Mouse (Mus musculus): ENCODE measurements around the gene BC017158.

The BC017158 gene

DNA sequence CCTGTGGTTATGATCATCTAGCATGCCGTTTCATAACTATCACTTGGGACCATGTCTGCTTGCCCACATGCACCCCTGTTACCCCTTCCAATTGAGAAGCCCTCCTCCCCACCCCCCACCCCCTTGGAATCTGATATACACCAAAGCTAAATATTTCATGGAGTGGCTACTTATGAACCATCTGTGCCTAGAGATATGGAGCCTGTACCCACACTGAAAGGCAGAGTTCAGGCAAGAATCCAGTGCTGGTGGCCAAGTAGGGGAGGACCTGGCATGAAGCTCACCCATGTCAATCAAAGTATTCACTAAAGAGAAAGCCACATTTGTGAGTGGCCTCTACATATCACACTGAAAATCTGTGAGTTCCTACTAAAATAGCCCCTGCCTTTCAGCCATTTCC lies 11.8 kb upstream of the BC017158 start:
- peak in 1 of 2 experiments; percentile 26 for DNase-seq (ENCODE audit: inconsistent age in 2 of 2, low spot score in 1 of 2)

DNA sequence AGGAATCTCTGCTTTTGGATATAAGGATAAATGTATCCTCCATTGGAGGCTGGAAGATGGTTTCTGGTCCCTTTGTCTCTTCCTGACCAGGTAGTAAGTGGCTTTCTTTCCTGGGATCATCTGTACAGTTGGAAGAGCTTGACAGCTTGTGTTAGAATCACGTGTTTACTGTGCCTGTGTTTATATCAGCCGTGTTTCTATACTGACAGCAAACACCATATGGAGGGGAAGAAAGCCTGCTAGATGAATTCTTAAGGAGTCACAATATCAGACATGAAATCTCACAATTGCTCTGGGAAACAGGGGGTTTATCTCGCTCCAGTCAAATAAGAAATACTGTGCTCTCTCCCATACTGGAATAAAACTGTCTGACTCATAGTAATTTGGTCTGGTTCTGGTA lies 11.2 kb upstream of the BC017158 start:
- no peak for DNase-seq (ENCODE audit: inconsistent age in 2 of 2, low spot score in 1 of 2)

GRCm38 (mm10) chr7:128307851-128308250 lies 9.9 kb upstream of the BC017158 start:
- peak; percentile 53 to 85 for DNase-seq (ENCODE audit: inconsistent age in 2 of 2, low spot score in 1 of 2)

DNA sequence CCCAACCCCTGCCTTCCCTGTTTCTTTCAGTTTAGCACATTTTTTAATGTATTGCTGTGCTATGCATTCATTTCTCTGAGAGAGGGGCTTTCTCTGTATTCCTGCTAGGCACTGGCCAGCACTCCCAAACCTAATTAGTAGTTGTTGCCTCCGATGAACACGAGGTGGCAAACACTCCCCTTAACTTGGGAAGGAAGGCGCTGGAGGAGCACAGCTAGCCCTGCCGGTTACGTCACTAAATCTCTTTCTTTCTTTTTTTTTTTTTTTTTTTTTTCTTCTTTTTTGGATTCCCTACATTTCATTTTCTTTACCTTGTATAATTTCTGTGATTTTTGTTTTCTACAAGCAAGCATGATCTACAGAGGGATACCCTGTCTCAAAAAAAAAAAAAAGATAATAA lies 6.9 kb upstream of the BC017158 start:
- peak in 1 of 2 experiments; percentile 55 for DNase-seq (ENCODE audit: inconsistent age in 2 of 2, low spot score in 1 of 2)

GRCm38 (mm10) chr7:128304198-128304597 lies 6.2 kb upstream of the BC017158 start:
- DNase-seq (ENCODE audit: inconsistent age in 2 of 2, low spot score in 1 of 2): no peak

DNA sequence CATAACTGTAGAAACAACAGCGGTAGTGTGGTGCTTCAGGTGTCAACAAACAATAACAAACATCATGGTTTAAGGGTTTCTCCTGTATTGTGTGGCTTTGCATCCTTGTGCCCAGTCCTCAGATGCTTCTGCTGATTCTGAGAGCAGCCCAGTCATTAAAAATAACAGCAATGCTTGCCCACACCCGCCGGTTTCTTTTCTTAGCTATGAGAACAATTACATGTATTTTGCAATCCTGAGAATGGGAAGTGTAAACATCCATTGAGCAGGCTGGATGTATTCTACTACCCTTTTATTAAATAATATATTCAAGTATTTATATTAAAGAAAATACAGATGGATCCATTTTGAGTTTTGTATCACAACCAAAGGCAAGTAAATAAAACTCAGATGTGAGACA lies 4.2 kb upstream of the BC017158 start:
- DNase-seq (ENCODE audit: inconsistent age in 2 of 2, low spot score in 1 of 2): no peak

DNA sequence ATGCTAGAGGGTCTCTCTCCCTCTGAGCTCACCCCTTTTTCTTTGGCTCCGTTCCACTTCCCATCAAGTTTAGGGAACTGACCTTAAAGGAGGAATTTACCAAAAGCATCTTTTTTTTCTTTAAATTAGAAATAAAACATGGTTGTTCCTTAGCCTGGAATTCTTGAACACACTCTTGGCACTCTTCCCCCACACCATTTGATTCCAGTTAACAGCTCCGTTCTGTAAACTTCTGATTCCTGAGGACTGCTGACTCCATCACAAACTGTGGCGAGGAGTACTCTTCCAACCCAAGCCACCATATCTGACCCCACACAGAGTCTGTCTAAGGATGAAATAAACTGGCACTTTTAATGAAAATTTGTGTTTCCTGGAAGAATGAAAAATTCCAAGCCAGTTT lies 3.0 kb upstream of the BC017158 start:
- DNase-seq (ENCODE audit: inconsistent age in 2 of 2, low spot score in 1 of 2): no peak

DNA sequence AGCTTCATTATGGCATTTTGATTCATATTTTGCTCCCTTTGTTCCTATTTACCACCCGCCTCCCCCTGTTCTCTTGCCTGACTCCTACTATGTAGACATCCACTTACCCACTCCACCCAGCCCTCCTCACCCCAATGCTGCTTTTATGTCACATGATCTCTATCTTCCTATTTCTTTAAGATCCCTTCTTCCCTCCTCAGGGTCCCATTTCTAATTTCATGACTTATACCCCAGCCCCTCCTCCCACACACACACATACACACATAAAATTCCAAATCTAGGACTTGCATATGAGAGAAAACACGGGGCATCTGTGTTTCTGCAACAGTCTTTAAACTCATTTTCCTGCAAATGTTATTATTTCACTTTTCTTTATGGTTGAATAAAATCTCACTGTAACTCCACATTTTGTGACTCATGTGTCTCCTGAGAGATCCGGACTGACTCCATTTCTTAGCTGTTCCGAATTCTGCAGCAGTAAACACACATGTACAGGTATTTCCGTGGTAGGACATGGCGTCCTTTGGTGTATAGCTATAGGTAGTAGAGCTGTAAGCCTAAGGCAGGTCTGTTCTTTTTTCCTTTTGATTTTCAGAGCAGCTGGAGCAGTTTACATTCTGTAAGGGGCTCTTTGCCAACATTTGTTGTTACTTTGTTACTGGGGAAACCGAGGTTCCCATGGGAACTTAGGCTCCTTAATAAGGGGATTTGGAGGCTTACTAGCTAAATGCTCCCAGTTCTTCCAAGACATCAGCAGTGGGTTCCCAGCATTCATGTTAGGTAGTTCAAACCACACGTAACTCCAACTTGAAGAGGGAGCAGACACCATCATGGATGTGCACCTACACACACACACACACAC lies 742 bp upstream of the BC017158 start:
- peak in 1 of 2 experiments; percentile 32 for DNase-seq (ENCODE audit: inconsistent age in 2 of 2, low spot score in 1 of 2)

GRCm38 (mm10) chr7:128297291-128297616 lies 716 bp downstream of the BC017158 start:
- no peak for DNase-seq (ENCODE audit: inconsistent age in 2 of 2, low spot score in 1 of 2)

GRCm38 (mm10) chr7:128296514-128296913 lies 1.5 kb downstream of the BC017158 start:
- no peak for DNase-seq (ENCODE audit: inconsistent age in 2 of 2, low spot score in 1 of 2)

DNA sequence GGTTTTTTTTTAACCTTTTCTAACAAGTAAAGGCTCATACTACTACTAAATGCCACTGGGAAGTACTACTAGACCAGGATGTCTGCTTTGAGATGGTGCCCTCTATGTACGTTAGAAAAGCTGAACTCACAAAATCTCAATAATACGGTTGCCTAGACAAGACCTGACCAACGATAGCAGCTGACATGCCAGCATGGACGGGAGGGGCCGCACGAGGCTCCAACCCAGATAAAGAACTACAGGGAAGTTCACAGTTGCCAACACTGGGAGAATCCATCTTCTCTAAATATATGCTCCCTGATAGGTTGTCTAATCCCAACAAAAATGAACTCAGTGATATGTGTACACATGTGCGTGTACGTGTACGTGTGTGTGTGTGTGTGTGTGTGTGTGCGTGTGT lies 3.2 kb downstream of the BC017158 start:
- no peak for DNase-seq (ENCODE audit: inconsistent age in 2 of 2, low spot score in 1 of 2)

- DNase-seq (ENCODE audit: inconsistent age in 2 of 2, low spot score in 1 of 2): peak; percentile 39 to 70
Observed at GRCm38 (mm10) chr7:128288923-128289544, 8.9 kb downstream of the BC017158 start.

- DNase-seq (ENCODE audit: inconsistent age in 2 of 2, low spot score in 1 of 2): peak; percentile 58 to 71
Observed at GRCm38 (mm10) chr7:128285060-128285459, 12.9 kb downstream of the BC017158 start.

GRCm38 (mm10) chr7:128284047-128284446 lies 13.9 kb downstream of the BC017158 start:
- no peak for DNase-seq (ENCODE audit: inconsistent age in 2 of 2, low spot score in 1 of 2)

- peak in 1 of 2 experiments; percentile 38 for DNase-seq (ENCODE audit: inconsistent age in 2 of 2, low spot score in 1 of 2)
Observed at GRCm38 (mm10) chr7:128282532-128283244, 15.3 kb downstream of the BC017158 start.

DNA sequence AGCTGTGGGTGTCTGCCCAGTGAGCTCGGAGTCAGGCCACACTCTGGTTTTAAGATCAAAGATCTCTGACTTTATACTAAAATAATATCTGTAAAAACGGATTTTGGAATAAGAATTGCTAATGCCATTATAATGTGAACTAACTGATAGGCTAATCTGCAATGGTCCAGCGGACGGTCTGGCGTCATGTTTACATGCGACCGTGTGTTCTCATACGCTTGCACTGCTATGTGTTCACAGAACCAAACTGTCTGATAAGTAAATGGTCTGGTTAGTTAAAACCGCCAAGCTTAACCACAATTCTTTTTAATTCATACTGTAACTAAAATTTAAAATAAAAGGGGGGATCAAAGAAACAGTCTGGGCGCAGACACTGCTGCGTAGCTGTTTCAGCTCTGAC lies 16.2 kb downstream of the BC017158 start:
- no peak for DNase-seq (ENCODE audit: inconsistent age in 2 of 2, low spot score in 1 of 2)

DNA sequence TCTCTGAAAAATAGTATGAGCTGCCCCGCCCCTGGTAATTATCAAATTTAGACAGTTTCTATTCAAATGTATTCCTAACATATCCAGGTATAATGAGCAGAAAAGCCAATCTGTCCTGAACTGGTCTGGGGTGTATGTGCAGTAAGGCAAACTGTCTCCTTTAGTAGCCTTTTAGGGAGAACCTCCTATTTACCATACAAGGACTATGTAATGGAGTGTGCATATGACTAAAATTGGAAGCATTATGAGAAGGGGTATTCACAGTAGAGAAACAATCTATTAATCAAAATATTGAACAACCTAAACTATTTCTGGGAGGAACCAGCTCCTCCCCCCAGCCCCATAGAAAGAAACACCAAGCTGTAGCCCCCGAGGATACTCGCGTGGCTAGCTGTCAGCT lies 18.2 kb downstream of the BC017158 start:
- DNase-seq (ENCODE audit: inconsistent age in 2 of 2, low spot score in 1 of 2): no peak

- DNase-seq (ENCODE audit: inconsistent age in 2 of 2, low spot score in 1 of 2): peak in 1 of 2 experiments; percentile 44
Observed at GRCm38 (mm10) chr7:128276051-128276450, 21.9 kb downstream of the BC017158 start.

GRCm38 (mm10) chr7:128271496-128271895 lies 26.5 kb downstream of the BC017158 start:
- no peak for DNase-seq (ENCODE audit: inconsistent age in 2 of 2, low spot score in 1 of 2)

DNA sequence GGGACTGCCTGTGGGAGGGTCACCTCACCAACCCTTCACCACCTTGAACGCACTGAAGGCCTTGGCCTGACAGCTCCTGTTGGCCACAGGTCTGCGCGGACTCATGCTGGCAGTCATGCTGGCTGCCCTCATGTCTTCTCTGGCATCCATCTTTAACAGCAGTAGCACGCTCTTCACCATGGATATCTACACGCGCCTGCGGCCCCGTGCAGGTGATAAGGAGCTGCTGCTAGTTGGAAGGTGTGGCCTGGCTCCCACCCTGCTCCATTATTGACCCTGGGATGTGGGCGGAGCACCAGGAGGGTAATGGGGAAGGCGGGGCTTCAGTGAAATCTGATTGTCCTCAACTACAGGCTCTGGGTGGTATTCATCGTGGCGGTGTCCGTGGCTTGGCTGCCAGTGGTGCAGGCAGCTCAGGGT lies 27.5 kb downstream of the BC017158 start:
- DNase-seq (ENCODE audit: inconsistent age in 2 of 2, low spot score in 1 of 2): no peak

DNA sequence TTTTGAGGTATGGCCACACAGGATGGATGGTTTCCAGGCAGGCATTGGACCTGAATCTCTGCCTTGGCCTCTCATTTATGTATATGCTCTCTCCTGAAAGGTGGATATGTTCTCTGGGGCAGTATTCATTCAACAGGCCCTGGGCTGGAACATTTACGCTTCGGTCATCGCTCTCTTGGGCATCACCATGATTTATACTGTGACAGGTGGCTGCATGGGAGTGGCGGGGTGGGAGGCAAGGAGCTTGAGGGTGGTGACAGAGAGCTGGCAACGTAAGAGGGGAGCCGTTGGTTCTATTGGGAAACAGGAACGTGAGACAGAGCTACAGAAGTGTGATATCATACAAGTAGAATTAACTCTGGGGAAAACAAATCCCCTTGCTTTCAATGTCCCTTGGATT lies 30.2 kb downstream of the BC017158 start:
- DNase-seq (ENCODE audit: inconsistent age in 2 of 2, low spot score in 1 of 2): no peak

- DNase-seq (ENCODE audit: inconsistent age in 2 of 2, low spot score in 1 of 2): no peak
Observed at GRCm38 (mm10) chr7:128267391-128267790, 30.6 kb downstream of the BC017158 start.

All from adrenal gland, adult (tissue).